Mouse (Mus musculus): ENCODE results near the gene Efl1. TPM values are rescaled to one million over a fixed set of nuclear protein-coding genes. Genes with fewer than 3 reads are reported as not detected.

Efl1 gene
- polyA plus RNA-seq, 1 experiment from 2014 or later = 21.0 TPM

DNA sequence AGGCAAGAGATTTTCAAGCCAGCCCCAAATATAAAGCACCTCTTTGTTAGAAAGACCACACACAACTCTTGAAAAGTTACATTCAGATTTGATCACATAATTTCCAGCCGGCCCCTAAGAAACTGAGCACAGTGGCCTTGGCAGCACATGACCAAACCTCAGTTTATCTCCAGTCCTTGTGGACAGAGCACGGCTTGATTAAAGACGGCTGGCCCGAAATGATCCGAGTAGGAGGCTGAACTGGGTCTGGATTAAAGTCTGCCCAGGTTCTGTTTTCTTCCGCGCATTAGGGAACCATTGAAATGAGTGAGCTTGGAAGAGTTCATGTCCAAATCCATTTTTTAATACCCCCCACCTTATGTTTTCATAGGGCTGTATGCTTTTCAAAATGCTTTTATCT, 72.1 kb downstream of the Efl1 start:
- H3K4me1 ChIP-seq (ENCODE audit: control insufficient read depth in 2 of 2, insufficient read depth in 2 of 2, low read length in 2 of 2) = peaks cover 19 to 37% of the 10 kb centered on the region in 2 experiments
- peak overlapping the region; percentile 24; the same call in 1 of the 2 replicates for H3K4me2 ChIP-seq (ENCODE audit: low read length)
- no peak overlapping the region for H3K9ac ChIP-seq (ENCODE audit: low read length)
- no peak overlapping the region for H3K4me3 ChIP-seq (ENCODE audit: control insufficient read depth in 1 of 2, insufficient read depth in 1 of 2, low read depth in 1 of 2, low read length in 2 of 2)
- no peaks in the 10 kb centered on the region for H3K9me3 ChIP-seq (ENCODE audit: control insufficient read depth, low read length)
- no peaks in the 10 kb centered on the region for H3K27me3 ChIP-seq (ENCODE audit: control insufficient read depth, insufficient read depth, low read length)
- H3K27ac ChIP-seq (replicated peaks in 1 of 2; ENCODE audit: control insufficient read depth in 1 of 2, insufficient read depth in 1 of 2, low read depth in 2 of 2, low read length in 2 of 2) = peak overlapping the region; percentile 10 to 23; a peak in 1 of 4 replicates
- ATAC-seq (ENCODE audit: insufficient number of reproducible peaks, insufficient read depth, low FRiP score, low read depth) = no peak
- 56% methylated on average over 7 of the region's 7 CpGs for WGBS
- H3K36me3 ChIP-seq (ENCODE audit: control insufficient read depth, insufficient read depth, low read length) = no peaks in the 10 kb centered on the region

- Histone ChIP-seq H3K36me3 (ENCODE audit: control insufficient read depth, insufficient read depth, low read length) (no peaks in the 10 kb centered on the region), H3K27ac (replicated peaks in 1 of 2; ENCODE audit: control insufficient read depth in 1 of 2, insufficient read depth in 1 of 2, low read depth in 2 of 2, low read length in 2 of 2) (0 out of 4 replicates have a peak overlapping the region, but pooled peaks of 1 of the 2 experiments have one; percentile 10), H3K27me3 (ENCODE audit: control insufficient read depth, insufficient read depth, low read length) (no peaks in the 10 kb centered on the region), H3K9me3 (ENCODE audit: control insufficient read depth, low read length) (no peaks in the 10 kb centered on the region), H3K4me3 (ENCODE audit: control insufficient read depth in 1 of 2, insufficient read depth in 1 of 2, low read depth in 1 of 2, low read length in 2 of 2) (no peak overlapping the region), H3K4me2 (ENCODE audit: low read length) (peak overlapping the region; percentile 24; the same call in 1 of the 2 replicates), H3K4me1 (ENCODE audit: control insufficient read depth in 2 of 2, insufficient read depth in 2 of 2, low read length in 2 of 2) (peaks cover 19 to 37% of the 10 kb centered on the region in 2 experiments), H3K9ac (ENCODE audit: low read length) (no peak overlapping the region)
- no peak for ATAC-seq (ENCODE audit: insufficient number of reproducible peaks, insufficient read depth, low FRiP score, low read depth)
- WGBS = 5% methylated on average over 7 of the region's 7 CpGs
These were observed 72.5 kb downstream of the Efl1 start for GRCm38 (mm10) chr7:82720906-82721305.

DNA sequence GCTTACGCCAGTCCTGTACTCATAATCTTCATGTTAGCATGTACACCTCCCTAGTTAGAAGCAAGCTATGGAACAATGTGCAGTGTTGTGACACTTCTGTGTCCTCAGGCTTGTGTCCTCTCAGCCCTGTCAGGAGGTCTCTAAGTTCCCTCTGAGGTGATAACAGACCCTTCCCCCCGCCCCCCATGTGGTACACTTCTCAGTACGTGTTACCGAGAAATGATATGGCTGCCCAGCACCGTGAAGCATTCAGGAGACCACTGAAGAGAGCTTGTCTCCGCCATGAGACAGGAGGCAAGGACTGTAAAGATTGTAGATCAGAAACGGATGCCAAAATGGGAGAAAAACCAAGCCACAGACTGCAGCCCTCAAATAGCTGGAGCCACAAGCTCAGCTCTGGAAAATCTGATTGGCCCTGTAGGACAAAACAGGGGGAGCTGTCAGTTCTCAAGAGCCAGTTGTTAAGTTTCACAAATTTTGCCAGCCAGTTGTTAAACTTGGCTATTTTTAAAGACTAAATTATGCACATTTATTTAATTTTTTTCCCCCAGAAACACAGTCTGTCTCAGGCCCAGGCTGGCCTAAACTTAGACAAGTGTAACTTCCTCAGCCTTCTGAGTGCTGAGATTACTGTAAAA, 74.2 kb downstream of the Efl1 start:
- H3K9ac ChIP-seq (ENCODE audit: low read length) = no peak overlapping the region
- H3K27ac ChIP-seq (replicated peaks in 1 of 2; ENCODE audit: control insufficient read depth in 1 of 2, insufficient read depth in 1 of 2, low read depth in 2 of 2, low read length in 2 of 2) = peak overlapping the region; percentile 54 to 56
- no peaks in the 10 kb centered on the region for H3K27me3 ChIP-seq (ENCODE audit: control insufficient read depth, insufficient read depth, low read length)
- no peaks in the 10 kb centered on the region for H3K36me3 ChIP-seq (ENCODE audit: control insufficient read depth, insufficient read depth, low read length)
- ATAC-seq (ENCODE audit: insufficient number of reproducible peaks, insufficient read depth, low FRiP score, low read depth) = no peak
- no peaks in the 10 kb centered on the region for H3K9me3 ChIP-seq (ENCODE audit: control insufficient read depth, low read length)
- peaks cover 19 to 37% of the 10 kb centered on the region in 2 experiments for H3K4me1 ChIP-seq (ENCODE audit: control insufficient read depth in 2 of 2, insufficient read depth in 2 of 2, low read length in 2 of 2)
- 28% methylated on average over 7 of the region's 7 CpGs for WGBS
- H3K4me3 ChIP-seq (ENCODE audit: control insufficient read depth in 1 of 2, insufficient read depth in 1 of 2, low read depth in 1 of 2, low read length in 2 of 2) = no peak overlapping the region
- no peak overlapping the region for H3K4me2 ChIP-seq (ENCODE audit: low read length)

DNA sequence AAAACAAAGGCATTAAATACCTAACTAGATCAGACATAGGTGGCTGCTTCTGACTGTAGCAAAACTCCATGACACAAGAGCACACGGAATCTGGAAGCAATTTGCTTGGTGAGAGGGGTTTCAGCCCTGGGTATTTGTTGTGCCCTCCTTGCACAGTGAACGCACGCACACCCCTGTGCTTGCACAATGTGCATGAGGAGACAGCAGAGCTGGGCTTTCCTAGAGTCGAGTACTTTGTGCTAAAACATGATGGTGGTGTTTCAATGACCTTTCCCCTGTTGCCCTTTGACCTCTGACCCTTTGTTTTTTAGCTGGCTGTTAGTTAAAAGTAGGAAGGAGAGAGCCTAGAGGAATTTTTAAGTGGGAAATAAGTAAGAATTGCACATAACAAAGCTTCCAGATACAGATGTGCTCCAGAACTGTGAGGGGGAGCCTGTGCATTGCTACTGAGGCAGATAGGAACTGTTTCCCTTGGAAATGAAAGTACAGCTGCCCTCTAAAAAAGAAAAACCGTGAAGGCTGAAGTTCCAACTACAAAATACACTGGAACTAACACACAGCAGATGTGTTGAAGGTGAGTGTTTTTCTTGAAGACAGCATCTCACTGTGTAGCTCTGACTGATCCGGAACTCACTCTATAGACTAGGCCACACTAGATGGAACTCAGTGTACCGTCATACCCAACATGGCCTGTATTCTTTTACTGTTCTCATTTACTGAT, 74.9 kb downstream of the Efl1 start:
- 0 out of 2 replicates have a peak, but pooled peaks cover 2% of the 10 kb centered on the region for H3K36me3 ChIP-seq (ENCODE audit: control insufficient read depth, insufficient read depth, low read length)
- WGBS = 83% methylated on average over 7 of the region's 7 CpGs
- H3K9ac ChIP-seq (ENCODE audit: low read length) = no peak overlapping the region
- H3K4me2 ChIP-seq (ENCODE audit: low read length) = no peak overlapping the region
- no peaks in the 10 kb centered on the region for H3K27me3 ChIP-seq (ENCODE audit: control insufficient read depth, insufficient read depth, low read length)
- no peak overlapping the region for H3K4me3 ChIP-seq (ENCODE audit: control insufficient read depth in 1 of 2, insufficient read depth in 1 of 2, low read depth in 1 of 2, low read length in 2 of 2)
- H3K27ac ChIP-seq (replicated peaks in 1 of 2; ENCODE audit: control insufficient read depth in 1 of 2, insufficient read depth in 1 of 2, low read depth in 2 of 2, low read length in 2 of 2) = peak overlapping the region in 1 of 2 experiments; percentile 56; a peak in 2 of 4 replicates
- ATAC-seq (ENCODE audit: insufficient number of reproducible peaks, insufficient read depth, low FRiP score, low read depth) = no peak
- no peaks in the 10 kb centered on the region for H3K9me3 ChIP-seq (ENCODE audit: control insufficient read depth, low read length)
- peaks cover 19 to 37% of the 10 kb centered on the region in 2 experiments for H3K4me1 ChIP-seq (ENCODE audit: control insufficient read depth in 2 of 2, insufficient read depth in 2 of 2, low read length in 2 of 2)

GRCm38 (mm10) chr7:82724491-82724890, 76.1 kb downstream of the Efl1 start:
- 0 out of 2 replicates have a peak, but pooled peaks cover 2% of the 10 kb centered on the region for H3K36me3 ChIP-seq (ENCODE audit: control insufficient read depth, insufficient read depth, low read length)
- H3K4me2 ChIP-seq (ENCODE audit: low read length) = no peak overlapping the region
- peaks cover 17 to 35% of the 10 kb centered on the region in 2 experiments for H3K4me1 ChIP-seq (ENCODE audit: control insufficient read depth in 2 of 2, insufficient read depth in 2 of 2, low read length in 2 of 2)
- H3K27me3 ChIP-seq (ENCODE audit: control insufficient read depth, insufficient read depth, low read length) = no peaks in the 10 kb centered on the region
- no peak overlapping the region for H3K9ac ChIP-seq (ENCODE audit: low read length)
- H3K9me3 ChIP-seq (ENCODE audit: control insufficient read depth, low read length) = no peaks in the 10 kb centered on the region
- ATAC-seq (ENCODE audit: insufficient number of reproducible peaks, insufficient read depth, low FRiP score, low read depth) = no peak
- H3K4me3 ChIP-seq (ENCODE audit: control insufficient read depth in 1 of 2, insufficient read depth in 1 of 2, low read depth in 1 of 2, low read length in 2 of 2) = no peak overlapping the region
- WGBS = 77% methylated on average over 3 of the region's 3 CpGs
- H3K27ac ChIP-seq (replicated peaks in 1 of 2; ENCODE audit: control insufficient read depth in 1 of 2, insufficient read depth in 1 of 2, low read depth in 2 of 2, low read length in 2 of 2) = no peak overlapping the region

GRCm38 (mm10) chr7:82725006-82725636, 76.7 kb downstream of the Efl1 start:
- ATAC-seq (ENCODE audit: insufficient number of reproducible peaks, insufficient read depth, low FRiP score, low read depth) = no peak
- Histone ChIP-seq H3K9me3 (ENCODE audit: control insufficient read depth, low read length) (no peaks in the 10 kb centered on the region), H3K27ac (replicated peaks in 1 of 2; ENCODE audit: control insufficient read depth in 1 of 2, insufficient read depth in 1 of 2, low read depth in 2 of 2, low read length in 2 of 2) (0 out of 4 replicates have a peak overlapping the region, but pooled peaks of 1 of the 2 experiments have one; percentile 1), H3K4me3 (ENCODE audit: control insufficient read depth in 1 of 2, insufficient read depth in 1 of 2, low read depth in 1 of 2, low read length in 2 of 2) (no peak overlapping the region), H3K9ac (ENCODE audit: low read length) (no peak overlapping the region), H3K4me1 (ENCODE audit: control insufficient read depth in 2 of 2, insufficient read depth in 2 of 2, low read length in 2 of 2) (peaks cover 17 to 28% of the 10 kb centered on the region in 2 experiments), H3K27me3 (ENCODE audit: control insufficient read depth, insufficient read depth, low read length) (no peaks in the 10 kb centered on the region), H3K36me3 (ENCODE audit: control insufficient read depth, insufficient read depth, low read length) (0 out of 2 replicates have a peak, but pooled peaks cover 2% of the 10 kb centered on the region), H3K4me2 (ENCODE audit: low read length) (no peak overlapping the region)
- 59% methylated on average over 5 of the region's 5 CpGs for WGBS

DNA sequence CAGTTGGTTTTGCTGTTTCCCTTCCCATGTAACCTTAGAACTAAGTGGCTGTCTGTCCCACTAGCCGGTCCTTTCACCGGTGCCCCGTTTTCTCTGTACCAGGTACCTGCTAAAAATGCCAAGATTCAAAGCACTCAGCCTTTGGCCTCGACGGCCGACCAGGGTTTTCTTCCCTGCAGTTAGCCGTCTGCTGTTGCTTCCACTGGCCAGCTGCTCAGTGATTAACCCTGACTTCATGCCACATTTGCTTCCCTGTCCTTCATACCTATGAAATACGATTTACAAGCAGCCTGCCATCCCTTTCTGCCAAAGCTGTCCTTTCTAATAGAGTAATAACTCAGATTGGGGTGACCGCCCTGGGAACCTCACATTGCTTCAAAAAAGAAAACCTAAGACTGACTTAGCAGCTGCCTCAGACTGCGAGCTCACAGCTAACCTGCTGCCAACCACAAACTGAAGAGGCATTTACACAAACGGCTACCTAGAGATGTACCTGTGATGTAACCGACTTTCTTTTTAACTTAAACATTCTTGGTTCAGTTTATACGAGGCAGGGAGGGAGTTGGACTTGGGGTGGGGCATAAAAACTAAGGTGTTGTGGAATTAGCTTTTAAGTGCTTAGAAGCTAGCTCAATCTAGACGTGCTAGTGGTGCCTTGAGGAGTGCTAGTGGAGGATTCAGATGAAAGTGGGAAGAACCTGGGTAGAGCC, 77.5 kb downstream of the Efl1 start:
- H3K4me2 ChIP-seq (ENCODE audit: low read length) = no peak overlapping the region
- 83% methylated on average over 14 of the region's 14 CpGs for WGBS
- no peak overlapping the region for H3K4me3 ChIP-seq (ENCODE audit: control insufficient read depth in 1 of 2, insufficient read depth in 1 of 2, low read depth in 1 of 2, low read length in 2 of 2)
- H3K4me1 ChIP-seq (ENCODE audit: control insufficient read depth in 2 of 2, insufficient read depth in 2 of 2, low read length in 2 of 2) = peaks cover 13 to 22% of the 10 kb centered on the region in 2 experiments
- H3K9ac ChIP-seq (ENCODE audit: low read length) = no peak overlapping the region
- no peaks in the 10 kb centered on the region for H3K27me3 ChIP-seq (ENCODE audit: control insufficient read depth, insufficient read depth, low read length)
- no peak overlapping the region for H3K27ac ChIP-seq (replicated peaks in 1 of 2; ENCODE audit: control insufficient read depth in 1 of 2, insufficient read depth in 1 of 2, low read depth in 2 of 2, low read length in 2 of 2)
- ATAC-seq (ENCODE audit: insufficient number of reproducible peaks, insufficient read depth, low FRiP score, low read depth) = no peak
- H3K9me3 ChIP-seq (ENCODE audit: control insufficient read depth, low read length) = no peaks in the 10 kb centered on the region
- 0 out of 2 replicates have a peak, but pooled peaks cover 2% of the 10 kb centered on the region for H3K36me3 ChIP-seq (ENCODE audit: control insufficient read depth, insufficient read depth, low read length)

Data from heart, embryonic 14.5 days (tissue).